Mouse (Mus musculus) megakaryocyte, embryonic 14.5 days (primary cell): ENCODE measurements around the gene Vps18.

Experiments used
- FLI1 ChIP-seq: IDR thresholded peaks from 2 replicates; pipeline ENCODE4 v1.6.1; 2012; ENCODE audit warnings: low read length, inconsistent platforms, mixed read lengths
- GATA1 ChIP-seq: IDR thresholded peaks from 3 replicates; pipeline ENCODE4 v1.6.1; 2012; ENCODE audit warnings: mixed read lengths, low read length, inconsistent platforms, borderline replicate concordance

DNA sequence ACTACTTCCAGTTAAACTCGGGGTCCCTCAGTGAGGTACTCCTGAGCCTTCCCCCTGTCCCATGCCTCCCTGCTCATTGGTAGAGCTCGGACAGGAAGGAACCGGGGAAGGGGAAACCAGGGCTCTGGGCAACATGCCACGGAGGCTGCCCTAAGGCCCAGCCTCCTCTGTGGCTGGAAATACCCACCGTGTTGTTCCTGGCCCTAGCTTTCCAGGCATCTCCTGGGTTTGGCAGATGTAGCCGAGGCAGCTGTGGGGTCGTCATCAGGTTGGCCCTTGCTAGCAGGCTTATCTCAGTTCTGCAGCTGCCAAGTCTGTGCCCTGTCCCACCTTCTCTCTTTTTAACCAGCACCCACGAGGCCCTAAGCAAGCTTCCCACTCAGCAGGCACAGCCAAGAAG, 32.0 kb downstream of the Vps18 start:
- TF ChIP-seq GATA1 (no peak), FLI1 (no peak)
